Mouse (Mus musculus): ENCODE measurements around the gene Eddm3b. TPM values are rescaled to one million over a fixed set of nuclear protein-coding genes. Genes with fewer than 3 reads are reported as not detected.

The Eddm3b gene
- polyA plus RNA-seq, 1 experiment from 2014 or later, result not detected

GRCm38 (mm10) chr14:51085086-51085485 is 29.1 kb upstream of the Eddm3b start:
- H3K27me3 ChIP-seq (ENCODE audit: control insufficient read depth, insufficient read depth, low read length), result no peaks in the 10 kb centered on the region; the same call in 1 of the 2 replicates
- ATAC-seq (replicated peaks; ENCODE audit: low FRiP score) (no peak), DNase-seq (ENCODE audit: low spot score) (no peak)
- H3K4me3 ChIP-seq (ENCODE audit: low read depth, low read length), result no peak overlapping the region
- 66% methylated on average over 2 of the region's 2 CpGs for WGBS
- H3K27ac ChIP-seq (ENCODE audit: low read depth, low read length), result no peak overlapping the region
- no peaks in the 10 kb centered on the region for H3K36me3 ChIP-seq (ENCODE audit: control insufficient read depth, insufficient read depth, low read length)
- no peak overlapping the region for H3K9ac ChIP-seq (ENCODE audit: low read length)
- H3K4me1 ChIP-seq (replicated peaks; ENCODE audit: control insufficient read depth, insufficient read depth, low read length), result no peaks in the 10 kb centered on the region
- H3K9me3 ChIP-seq (ENCODE audit: control insufficient read depth, low read length), result no peaks in the 10 kb centered on the region
- H3K4me2 ChIP-seq (ENCODE audit: low read depth, low read length, severe bottlenecking), result no peak overlapping the region

GRCm38 (mm10) chr14:51085911-51086310 is 28.3 kb upstream of the Eddm3b start:
- DNase-seq (ENCODE audit: low spot score) (no peak), ATAC-seq (replicated peaks; ENCODE audit: low FRiP score) (no peak)
- WGBS, result 75% methylated on average over 4 of the region's 4 CpGs
- Histone ChIP-seq H3K27ac (ENCODE audit: low read depth, low read length) (no peak overlapping the region), H3K4me2 (ENCODE audit: low read depth, low read length, severe bottlenecking) (no peak overlapping the region), H3K36me3 (ENCODE audit: control insufficient read depth, insufficient read depth, low read length) (no peaks in the 10 kb centered on the region), H3K27me3 (ENCODE audit: control insufficient read depth, insufficient read depth, low read length) (no peaks in the 10 kb centered on the region; the same call in 1 of the 2 replicates), H3K9ac (ENCODE audit: low read length) (no peak overlapping the region), H3K9me3 (ENCODE audit: control insufficient read depth, low read length) (no peaks in the 10 kb centered on the region), H3K4me3 (ENCODE audit: low read depth, low read length) (no peak overlapping the region), H3K4me1 (replicated peaks; ENCODE audit: control insufficient read depth, insufficient read depth, low read length) (no peaks in the 10 kb centered on the region)

- Histone ChIP-seq H3K4me3 (ENCODE audit: low read depth, low read length) (peak overlapping the region; percentile 47), H3K27me3 (ENCODE audit: control insufficient read depth, insufficient read depth, low read length) (no peaks in the 10 kb centered on the region; the same call in 1 of the 2 replicates), H3K4me2 (ENCODE audit: low read depth, low read length, severe bottlenecking) (peak overlapping the region; percentile 48), H3K27ac (ENCODE audit: low read depth, low read length) (no peak overlapping the region), H3K9ac (ENCODE audit: low read length) (peak overlapping the region; percentile 48; the same call in 1 of the 2 replicates), H3K4me1 (replicated peaks; ENCODE audit: control insufficient read depth, insufficient read depth, low read length) (no peaks in the 10 kb centered on the region), H3K9me3 (ENCODE audit: control insufficient read depth, low read length) (no peaks in the 10 kb centered on the region), H3K36me3 (ENCODE audit: control insufficient read depth, insufficient read depth, low read length) (no peaks in the 10 kb centered on the region)
- ATAC-seq (replicated peaks; ENCODE audit: low FRiP score) (no peak), DNase-seq (ENCODE audit: low spot score) (no peak)
- WGBS, result 8% methylated on average over 9 of the region's 9 CpGs
Observed at GRCm38 (mm10) chr14:51087762-51088161, 26.5 kb upstream of the Eddm3b start.

- H3K9me3 ChIP-seq (ENCODE audit: control insufficient read depth, low read length), result no peaks in the 10 kb centered on the region
- H3K27ac ChIP-seq (ENCODE audit: low read depth, low read length), result no peak overlapping the region
- no peaks in the 10 kb centered on the region for H3K4me1 ChIP-seq (replicated peaks; ENCODE audit: control insufficient read depth, insufficient read depth, low read length)
- no peaks in the 10 kb centered on the region for H3K36me3 ChIP-seq (ENCODE audit: control insufficient read depth, insufficient read depth, low read length)
- peak overlapping the region; percentile 48 for H3K9ac ChIP-seq (ENCODE audit: low read length)
- H3K4me2 ChIP-seq (ENCODE audit: low read depth, low read length, severe bottlenecking), result peak overlapping the region; percentile 48
- peak overlapping the region; percentile 47 for H3K4me3 ChIP-seq (ENCODE audit: low read depth, low read length)
- peak; percentile 36 for ATAC-seq (replicated peaks; ENCODE audit: low FRiP score)
- 1% methylated on average over 23 of the region's 23 CpGs for whole genome bisulfite sequencing
- DNase-seq (ENCODE audit: low spot score), result peak; percentile 88
- no peaks in the 10 kb centered on the region; the same call in 1 of the 2 replicates for H3K27me3 ChIP-seq (ENCODE audit: control insufficient read depth, insufficient read depth, low read length)
Observed at GRCm38 (mm10) chr14:51088166-51088969, 25.9 kb upstream of the Eddm3b start.

- no peaks in the 10 kb centered on the region; the same call in 1 of the 2 replicates for H3K27me3 ChIP-seq (ENCODE audit: control insufficient read depth, insufficient read depth, low read length)
- H3K36me3 ChIP-seq (ENCODE audit: control insufficient read depth, insufficient read depth, low read length), result no peaks in the 10 kb centered on the region
- peak overlapping the region; percentile 20; the same call in 1 of the 2 replicates for H3K27ac ChIP-seq (ENCODE audit: low read depth, low read length)
- H3K4me3 ChIP-seq (ENCODE audit: low read depth, low read length), result peak overlapping the region; percentile 47
- ATAC-seq (replicated peaks; ENCODE audit: low FRiP score), result peak; percentile 93
- H3K4me2 ChIP-seq (ENCODE audit: low read depth, low read length, severe bottlenecking), result peak overlapping the region; percentile 48
- no peaks in the 10 kb centered on the region for H3K4me1 ChIP-seq (replicated peaks; ENCODE audit: control insufficient read depth, insufficient read depth, low read length)
- H3K9ac ChIP-seq (ENCODE audit: low read length), result peak overlapping the region; percentile 57
- H3K9me3 ChIP-seq (ENCODE audit: control insufficient read depth, low read length), result no peaks in the 10 kb centered on the region
- peak; percentile 97 for DNase-seq (ENCODE audit: low spot score)
- WGBS, result under 1% methylated on average over 34 of the region's 34 CpGs
Observed at GRCm38 (mm10) chr14:51088970-51089673, 25.1 kb upstream of the Eddm3b start.

GRCm38 (mm10) chr14:51089674-51090076 is 24.6 kb upstream of the Eddm3b start:
- H3K9me3 ChIP-seq (ENCODE audit: control insufficient read depth, low read length), result no peaks in the 10 kb centered on the region
- H3K4me3 ChIP-seq (ENCODE audit: low read depth, low read length), result peak overlapping the region; percentile 47
- ATAC-seq (replicated peaks; ENCODE audit: low FRiP score) (no peak), DNase-seq (ENCODE audit: low spot score) (peak; percentile 54)
- peak overlapping the region; percentile 57 for H3K9ac ChIP-seq (ENCODE audit: low read length)
- 0 out of 2 replicates have a peak overlapping the region, but pooled peaks have one; percentile 54 for H3K27ac ChIP-seq (ENCODE audit: low read depth, low read length)
- H3K4me1 ChIP-seq (replicated peaks; ENCODE audit: control insufficient read depth, insufficient read depth, low read length), result no peaks in the 10 kb centered on the region
- H3K27me3 ChIP-seq (ENCODE audit: control insufficient read depth, insufficient read depth, low read length), result no peaks in the 10 kb centered on the region; the same call in 1 of the 2 replicates
- WGBS, result under 1% methylated on average over 15 of the region's 15 CpGs
- H3K4me2 ChIP-seq (ENCODE audit: low read depth, low read length, severe bottlenecking), result peak overlapping the region; percentile 48
- H3K36me3 ChIP-seq (ENCODE audit: control insufficient read depth, insufficient read depth, low read length), result no peaks in the 10 kb centered on the region

GRCm38 (mm10) chr14:51090077-51090781 is 24.0 kb upstream of the Eddm3b start:
- no peaks in the 10 kb centered on the region for H3K4me1 ChIP-seq (replicated peaks; ENCODE audit: control insufficient read depth, insufficient read depth, low read length)
- H3K36me3 ChIP-seq (ENCODE audit: control insufficient read depth, insufficient read depth, low read length), result no peaks in the 10 kb centered on the region
- 0 out of 2 replicates have a peak overlapping the region, but pooled peaks have one; percentile 54 for H3K27ac ChIP-seq (ENCODE audit: low read depth, low read length)
- DNase-seq (ENCODE audit: low spot score) (peak; percentile 90), ATAC-seq (replicated peaks; ENCODE audit: low FRiP score) (peak; percentile 55)
- H3K9me3 ChIP-seq (ENCODE audit: control insufficient read depth, low read length), result no peaks in the 10 kb centered on the region
- peak overlapping the region; percentile 77 for H3K4me2 ChIP-seq (ENCODE audit: low read depth, low read length, severe bottlenecking)
- peak overlapping the region; percentile 57 for H3K9ac ChIP-seq (ENCODE audit: low read length)
- H3K27me3 ChIP-seq (ENCODE audit: control insufficient read depth, insufficient read depth, low read length), result no peaks in the 10 kb centered on the region; the same call in 1 of the 2 replicates
- H3K4me3 ChIP-seq (ENCODE audit: low read depth, low read length), result peak overlapping the region; percentile 47
- under 1% methylated on average over 27 of the region's 27 CpGs for WGBS
